Mouse (Mus musculus) bone marrow, adult 2 months (tissue): ENCODE results near the gene Ephb1.

ENCODE experiments used
- CTCF ChIP-seq: fragments of 200-500 bp; IDR thresholded peaks from 2 replicates; pipeline ENCODE4 v1.5.1; 2011; ENCODE audit warnings: low read length, control low read depth; ENCODE audit not compliant: control insufficient read depth, insufficient read depth
- POLR2A ChIP-seq: fragments of 200-500 bp; IDR thresholded peaks from 2 replicates; pipeline ENCODE4 v1.6.1; 2011; ENCODE audit warnings: low read depth, mild to moderate bottlenecking, control low read depth, low read length, borderline replicate concordance; ENCODE audit not compliant: control insufficient read depth

GRCm38 (mm10) chr9:101976884-101977465, 377.5 kb downstream of the Ephb1 start:
- TF ChIP-seq POLR2A = no peak
- TF ChIP-seq CTCF = no peak
